Mouse (Mus musculus) monocyte, adult 2 months (primary cell): ENCODE data around the gene Shpk.

Source experiments
- DNase-seq, 2 experiments: peaks; one replicate each; pipeline ENCODE4 v3.0.0; 2022; ENCODE audit warnings: low spot score in 2 of 2, low read depth in 1 of 2

The Shpk gene

GRCm38 (mm10) chr11:73199230-73199712, at the start of gene Shpk:
Gene Shpk (plus strand): TSS chr11:73199460.
- DNase-seq: peak; percentile 86

- no peak for DNase-seq
These were observed 44.2 kb upstream of the Shpk start for GRCm38 (mm10) chr11:73155071-73155470.

- no peak for DNase-seq
These were observed 39.1 kb upstream of the Shpk start, which contains the start of gene P2rx5 for GRCm38 (mm10) chr11:73159957-73160810. Gene P2rx5 (plus strand): TSS chr11:73160421.

- no peak for DNase-seq
These were observed 38.5 kb upstream of the Shpk start for GRCm38 (mm10) chr11:73160811-73161200.

GRCm38 (mm10) chr11:73161616-73162015, 37.6 kb upstream of the Shpk start:
- no peak for DNase-seq

GRCm38 (mm10) chr11:73162284-73162683, 37.0 kb upstream of the Shpk start:
- DNase-seq: no peak

GRCm38 (mm10) chr11:73168071-73168470, 31.2 kb upstream of the Shpk start:
- DNase-seq: no peak

- no peak for DNase-seq
These were observed 30.7 kb upstream of the Shpk start for GRCm38 (mm10) chr11:73168576-73168975.

GRCm38 (mm10) chr11:73169231-73169630, 30.0 kb upstream of the Shpk start:
- peak in 1 of 2 experiments; percentile 19 for DNase-seq

- DNase-seq: no peak
These were observed 27.1 kb upstream of the Shpk start for GRCm38 (mm10) chr11:73172186-73172585.

GRCm38 (mm10) chr11:73175612-73176011, 23.6 kb upstream of the Shpk start:
- DNase-seq: no peak

- DNase-seq: peak in 1 of 2 experiments; percentile 21
These were observed 23.1 kb upstream of the Shpk start for GRCm38 (mm10) chr11:73176186-73176585.

- DNase-seq: peak; percentile 91 to 92
These were observed 22.4 kb upstream of the Shpk start, which contains the start of the genes Emc6 and Tax1bp3 for GRCm38 (mm10) chr11:73176608-73177508. Gene Emc6 (minus strand): TSS chr11:73177037. Gene Tax1bp3 (plus strand): TSS chr11:73177083.

- DNase-seq: peak in 1 of 2 experiments; percentile 52
These were observed 21.8 kb upstream of the Shpk start for GRCm38 (mm10) chr11:73177509-73177875.

GRCm38 (mm10) chr11:73177895-73178294, 21.4 kb upstream of the Shpk start:
- DNase-seq: no peak

- no peak for DNase-seq
These were observed 13.2 kb upstream of the Shpk start for GRCm38 (mm10) chr11:73185872-73186615.

GRCm38 (mm10) chr11:73187231-73187630, 12.0 kb upstream of the Shpk start:
- DNase-seq: no peak

- peak in 1 of 2 experiments; percentile 16 for DNase-seq
These were observed 6.2 kb upstream of the Shpk start for GRCm38 (mm10) chr11:73193047-73193446.

GRCm38 (mm10) chr11:73194444-73194843, 4.8 kb upstream of the Shpk start:
- DNase-seq: no peak

GRCm38 (mm10) chr11:73198190-73198589, 1.1 kb upstream of the Shpk start:
- DNase-seq: no peak
